Mouse (Mus musculus) frontal cortex, postnatal 14 days (tissue): ENCODE measurements around the gene Gm45717.
A peak's percentile ranks its signal among the peaks of the same experiment; 100 is the strongest.

ENCODE experiments used
- DNase-seq, 2 experiments: peaks; one replicate each; pipeline ENCODE4 v3.0.0; 2022; ENCODE audit warnings: low spot score in 2 of 2

Gene Gm45717

DNA sequence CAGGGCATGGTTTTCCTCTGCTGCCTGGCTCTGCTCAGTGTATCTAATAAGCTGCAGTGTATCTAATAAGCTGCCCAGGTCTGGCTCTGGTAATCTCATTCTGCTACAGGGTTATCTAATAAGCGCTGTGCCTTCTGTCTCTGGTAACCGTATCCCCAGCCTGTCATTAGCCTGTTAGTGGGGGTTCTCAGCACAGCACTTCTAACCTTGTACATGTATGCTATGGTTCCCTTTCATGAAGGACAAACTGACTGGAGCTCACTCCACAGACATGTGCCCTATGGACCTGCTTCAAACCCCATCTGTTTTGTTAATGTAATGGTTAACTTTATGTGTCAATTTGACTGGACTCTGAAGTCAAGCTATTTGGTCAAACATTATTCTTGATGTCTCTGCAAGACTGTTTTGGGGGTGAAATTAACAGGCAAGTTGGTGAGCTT, 50.1 kb downstream of the Gm45717 start:
- no peak for DNase-seq

GRCm38 (mm10) chr7:140903212-140903611, 52.5 kb downstream of the Gm45717 start:
- peak; percentile 43 to 71 for DNase-seq

GRCm38 (mm10) chr7:140902036-140902875, 53.5 kb downstream of the Gm45717 start:
- no peak for DNase-seq

DNA sequence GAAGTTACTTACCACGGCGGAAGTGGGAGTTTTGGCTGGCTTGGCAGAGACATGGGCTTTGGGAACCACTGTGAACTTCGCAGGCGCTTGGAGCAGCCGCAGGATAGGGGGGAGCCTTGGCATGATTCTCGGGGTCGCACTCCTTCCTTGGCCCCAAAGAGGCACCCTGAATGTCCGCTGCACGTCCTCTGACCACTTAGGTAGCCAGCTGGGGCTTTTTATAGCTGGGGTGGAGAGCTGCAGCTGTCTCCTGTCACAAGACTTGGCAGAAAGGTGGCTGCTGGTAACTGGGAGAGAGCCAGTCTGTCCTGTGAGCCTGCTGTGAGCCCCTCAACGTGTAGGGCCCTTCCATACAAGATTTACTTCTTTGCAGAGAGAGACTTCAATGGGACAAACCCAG, 55.5 kb downstream of the Gm45717 start, which contains the start of gene Cox8b:
TSS of gene Cox8b (minus strand) at position 227 of the 400 bp plus-strand sequence.
- no peak for DNase-seq
